Mouse (Mus musculus) lung, adult 2 months (tissue): ENCODE measurements around the gene Inpp4b.

Experiments
- CTCF ChIP-seq: fragments of 200-500 bp; IDR thresholded peaks from 2 replicates; pipeline ENCODE4 v1.5.1; 2011; ENCODE audit warnings: mild to moderate bottlenecking, low read length, control low read depth; ENCODE audit not compliant: insufficient read depth
- POLR2A ChIP-seq: fragments of 200-500 bp; IDR thresholded peaks from 2 replicates; pipeline ENCODE4 v1.6.1; 2011; ENCODE audit warnings: low read depth, mild to moderate bottlenecking, control low read depth, low read length, borderline replicate concordance; ENCODE audit errors: extremely low read depth

DNA sequence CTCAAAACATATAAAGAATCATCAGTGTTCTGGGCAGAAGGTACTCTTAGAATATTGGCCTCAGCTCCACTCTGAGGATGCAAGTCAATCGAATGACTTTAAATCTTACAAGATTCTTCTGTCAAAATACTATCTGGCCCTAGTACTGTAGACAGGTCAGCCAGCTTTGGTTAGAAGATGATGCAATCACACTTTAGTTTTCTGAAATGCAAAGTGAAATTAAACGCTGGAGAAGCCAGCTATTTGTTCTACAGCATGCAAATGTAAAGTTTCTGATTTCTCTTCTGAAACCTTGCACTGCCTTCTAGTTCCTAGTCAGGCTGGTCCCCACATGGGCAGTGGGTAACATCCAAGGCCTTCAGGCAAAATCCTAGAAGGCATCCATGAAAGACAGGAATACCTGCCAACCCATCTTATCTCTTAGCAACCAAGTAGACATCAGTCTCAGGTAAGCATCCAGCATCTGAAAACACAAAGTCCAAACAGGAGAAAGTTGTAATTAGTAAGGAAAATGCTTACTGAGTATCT lies 2.9 kb downstream of the Inpp4b start:
- no peak for TF ChIP-seq CTCF
- no peak for TF ChIP-seq POLR2A
